Mouse (Mus musculus) erythroblast, adult 5-6 weeks (primary cell): Measurements from ENCODE around the gene Epsti1. TPM values are rescaled to one million over a fixed set of nuclear protein-coding genes. Genes with fewer than 3 reads are reported as not detected.
A peak's percentile ranks its signal among the peaks of the same experiment; 100 is the strongest.
"Not testable (repeated sequence)": the region's sequence is repeated elsewhere in the genome, so short reads cannot be mapped to it uniquely, and the experiment has no call there.

Source experiments
- ATAC-seq: replicated peaks from 2 replicates; pipeline ENCODE4 v1.8.0; 2016; ENCODE audit warnings: moderate number of reproducible peaks, mild to moderate bottlenecking, moderate TSS enrichment, inconsistent platforms; ENCODE audit not compliant: poor library complexity, low FRiP score, severe bottlenecking
- total RNA-seq, 2 experiments: library from RNA; stranded (forward) in 1 of 2; stranded (reverse) in 1 of 2; fragments of 150-400 nt in 1 of 2; fragments of 200-764, 138-1000 nt in 1 of 2; gene quantifications; 2 replicates each; pipeline versions ENCODE4 v1.2.3 to v1.2.4; 2015 to 2017; ENCODE audit warnings: low replicate concordance in 2 of 2

Epsti1 gene
- total RNA-seq (2015; ENCODE audit: low replicate concordance) (13.8 and 24.6 TPM in 2 replicates), total RNA-seq (2017; ENCODE audit: low replicate concordance) (10.0 and 17.1 TPM in 2 replicates)

DNA sequence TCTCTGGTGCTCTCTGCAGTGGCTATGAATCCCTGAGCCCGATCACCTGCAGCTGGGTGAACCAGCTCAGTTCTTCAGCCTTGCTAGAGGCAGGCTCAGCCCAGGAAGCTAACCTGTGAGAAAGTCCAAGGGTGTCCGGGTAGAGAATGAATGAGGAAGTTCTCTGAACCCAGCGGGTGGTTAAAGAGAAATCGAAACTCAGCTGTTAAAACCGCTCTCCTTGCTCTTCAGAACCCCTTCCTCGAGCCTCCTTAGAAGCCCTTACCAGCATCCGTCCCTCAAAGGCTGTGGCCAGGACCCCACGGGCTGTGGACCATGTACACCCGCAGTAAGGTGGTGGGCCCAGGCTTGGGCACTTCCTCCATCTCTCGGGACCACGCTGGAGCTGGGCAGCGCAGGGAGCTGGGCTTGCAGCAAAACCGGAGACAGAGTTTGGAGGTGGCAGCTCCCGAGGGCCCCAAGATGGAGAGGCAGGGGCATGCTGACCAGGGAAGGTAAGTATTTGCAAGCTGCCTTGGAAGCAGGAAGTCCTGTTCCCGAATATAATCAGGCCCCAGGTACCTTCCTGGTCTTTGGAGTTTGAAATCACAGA, at the start of gene Epsti1:
Gene Epsti1, plus strand, starts transcription at position 69 of the 592 bp plus-strand sequence.
- no peak for ATAC-seq

GRCm38 (mm10) chr14:77859894-77860293, 44.1 kb upstream of the Epsti1 start:
- ATAC-seq: no peak

GRCm38 (mm10) chr14:77860841-77861560, 43.0 kb upstream of the Epsti1 start:
- ATAC-seq: no peak

DNA sequence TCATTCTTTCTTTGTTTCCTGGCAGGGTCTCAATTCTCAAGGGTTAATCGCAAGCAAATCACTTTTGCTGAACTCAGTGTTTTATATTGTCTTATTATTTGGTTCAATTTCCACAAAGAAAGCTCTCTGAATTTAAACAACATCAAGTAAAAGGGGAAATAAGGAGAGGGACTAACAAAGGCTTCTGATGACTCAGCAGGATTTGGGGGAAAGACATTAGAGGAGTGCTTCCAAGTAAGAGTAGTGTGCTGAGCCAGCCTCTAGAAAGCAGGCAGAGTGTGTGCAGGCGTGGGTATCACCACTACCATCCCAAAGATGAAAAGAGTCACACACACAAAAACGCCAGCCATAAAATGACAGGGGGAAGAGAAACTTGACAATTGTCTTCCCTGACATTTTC, 40.0 kb upstream of the Epsti1 start:
- ATAC-seq: no peak

DNA sequence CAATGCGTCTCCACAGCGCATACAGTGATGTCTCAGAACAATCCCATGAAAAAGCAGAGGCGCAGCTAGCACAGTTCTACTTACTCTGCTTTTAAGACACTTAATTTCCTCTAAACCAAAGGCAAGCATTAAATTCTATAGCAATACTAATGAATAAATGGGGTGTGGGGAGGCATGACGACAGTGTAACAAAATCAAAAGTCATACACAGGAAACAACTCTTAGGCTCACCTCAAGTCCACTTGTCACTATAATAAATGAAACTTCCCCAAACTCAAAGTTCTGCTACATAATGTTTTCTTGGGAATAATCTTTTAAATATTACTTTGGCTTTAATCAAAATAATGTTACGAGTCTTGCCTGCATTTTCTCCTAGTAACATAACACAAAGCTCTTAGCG, 39.5 kb upstream of the Epsti1 start:
- ATAC-seq: no peak

DNA sequence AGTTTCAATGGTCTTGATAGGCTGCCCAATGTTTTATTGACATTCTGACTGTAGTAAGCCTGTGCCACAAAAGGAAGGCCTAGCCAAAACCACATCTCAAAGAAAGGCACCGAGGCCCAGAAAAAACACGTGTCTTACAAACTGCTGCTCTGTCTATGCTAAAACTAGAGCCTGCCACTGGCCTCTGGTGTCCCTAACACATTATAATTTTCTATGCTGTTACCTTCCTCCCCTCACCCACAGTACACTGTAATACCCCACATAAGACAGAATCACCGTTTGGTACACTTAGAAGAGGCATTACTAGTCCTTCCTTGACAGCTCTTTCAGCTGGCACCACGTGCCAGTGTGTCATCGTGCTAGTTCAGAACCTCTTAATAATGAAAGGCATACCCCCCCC, 36.4 kb upstream of the Epsti1 start:
- ATAC-seq: no peak

DNA sequence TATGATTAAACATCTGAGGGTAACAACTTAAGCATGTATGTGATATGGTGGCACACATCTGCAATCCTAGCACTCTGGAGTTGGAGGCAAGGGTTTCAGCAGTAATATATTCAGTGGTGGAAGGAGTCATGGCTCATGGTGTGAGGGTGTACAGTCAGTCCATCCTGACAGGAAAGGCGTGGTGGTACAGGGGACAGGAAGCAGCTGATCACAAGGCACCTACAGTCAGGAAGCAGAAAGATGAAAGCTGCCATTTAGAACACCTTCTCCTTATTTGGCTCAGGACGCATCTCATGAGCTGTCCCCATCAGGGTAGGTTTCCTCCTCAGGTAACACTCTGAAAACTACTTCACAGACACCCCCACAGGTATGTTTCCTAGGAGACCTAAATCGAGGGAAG, 33.1 kb upstream of the Epsti1 start:
- no peak for ATAC-seq

GRCm38 (mm10) chr14:77871380-77871975, 32.6 kb upstream of the Epsti1 start:
- ATAC-seq: no peak

DNA sequence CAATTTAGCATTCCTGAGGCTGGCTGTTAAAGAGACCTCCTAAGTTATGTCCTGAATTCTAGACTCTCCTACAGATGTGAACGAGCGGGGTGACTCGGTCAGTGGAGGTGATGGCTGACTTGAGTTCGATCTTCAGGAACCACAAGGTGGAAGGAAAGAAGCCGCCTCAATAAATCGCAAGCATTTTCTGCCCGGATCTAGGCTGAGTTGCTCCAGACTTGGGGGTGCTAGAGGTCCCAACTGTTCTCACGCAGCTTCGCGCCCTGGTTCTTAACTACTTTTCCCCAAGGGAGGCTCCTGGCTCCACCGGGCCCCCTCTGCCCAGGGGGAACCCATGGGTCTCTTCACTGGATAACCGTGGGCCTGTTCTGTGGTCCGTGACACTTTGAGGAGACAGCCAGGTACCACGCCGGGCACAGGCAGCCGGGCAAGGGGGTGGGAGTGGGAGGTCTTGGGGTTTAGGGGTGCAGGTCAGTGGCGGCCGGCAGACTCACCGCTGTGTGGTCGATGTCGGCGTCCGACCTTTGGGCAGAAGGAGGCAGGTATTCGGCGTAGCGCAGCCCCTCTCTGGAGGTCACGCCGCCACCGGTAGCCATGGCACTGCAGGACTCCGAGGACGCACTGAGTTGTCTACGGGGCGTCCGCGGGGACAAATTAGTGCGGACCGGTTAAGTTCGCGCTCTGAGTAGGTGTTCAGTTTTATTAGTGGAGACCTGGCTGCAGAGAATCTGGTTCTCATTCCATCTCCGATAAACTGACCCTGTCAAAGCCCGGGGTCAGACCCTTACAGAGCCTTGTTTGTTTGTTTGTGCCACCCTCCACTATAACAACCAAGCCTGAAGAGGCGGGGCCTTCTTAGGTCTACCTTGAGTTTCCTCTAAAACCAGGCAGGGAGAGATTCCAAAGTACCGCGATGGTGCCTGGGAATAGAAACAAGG, 29.5 kb upstream of the Epsti1 start, which contains the start of gene Dnajc15:
Gene Dnajc15, minus strand, starts transcription at position 822 of the 938 bp plus-strand sequence.
- peak; percentile 85 for ATAC-seq

DNA sequence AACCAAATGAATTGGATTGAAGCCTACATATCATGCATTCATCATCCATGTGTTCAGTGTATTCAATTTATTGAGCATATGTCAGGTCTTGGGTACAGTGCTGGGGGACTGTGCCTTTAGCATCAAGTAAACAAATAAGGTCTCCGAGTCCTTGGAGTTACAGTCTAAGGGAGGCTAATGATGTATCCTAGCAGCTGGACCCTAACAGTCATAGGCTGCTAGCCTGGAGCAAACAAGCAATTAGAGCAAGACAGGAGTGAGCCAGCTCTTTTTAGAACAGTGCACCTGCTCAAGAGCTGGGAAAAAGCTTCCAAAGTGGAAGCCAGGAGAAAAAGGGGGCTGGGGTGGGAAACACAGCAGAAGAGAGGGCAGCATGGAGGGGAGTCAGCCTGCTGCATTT, 27.8 kb upstream of the Epsti1 start:
- no peak for ATAC-seq

GRCm38 (mm10) chr14:77877876-77878275, 26.2 kb upstream of the Epsti1 start:
- not testable (repeated sequence) for ATAC-seq

- ATAC-seq: no peak
Observed at GRCm38 (mm10) chr14:77881998-77882397, 22.0 kb upstream of the Epsti1 start.

DNA sequence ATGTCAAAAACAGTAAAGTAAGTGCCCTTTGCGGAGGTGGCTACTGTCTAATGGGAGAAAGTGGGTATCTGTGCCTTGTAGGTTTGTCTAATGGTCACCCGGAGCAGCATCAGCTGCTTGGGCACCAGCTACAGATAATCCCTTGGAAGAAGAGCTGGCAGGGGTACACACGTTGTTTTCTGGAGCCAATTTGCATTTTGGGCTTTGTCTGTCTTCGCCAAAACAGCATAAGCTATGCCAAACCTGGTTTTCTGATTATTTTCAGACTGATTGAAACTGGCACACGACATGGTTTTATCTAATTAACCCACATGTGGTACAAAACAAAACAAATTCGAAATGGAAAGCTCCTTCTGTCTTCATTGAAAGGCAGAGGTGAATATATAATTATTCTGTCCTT, 21.4 kb upstream of the Epsti1 start:
- ATAC-seq: no peak

- no peak for ATAC-seq
Observed at GRCm38 (mm10) chr14:77886376-77886775, 17.7 kb upstream of the Epsti1 start.

DNA sequence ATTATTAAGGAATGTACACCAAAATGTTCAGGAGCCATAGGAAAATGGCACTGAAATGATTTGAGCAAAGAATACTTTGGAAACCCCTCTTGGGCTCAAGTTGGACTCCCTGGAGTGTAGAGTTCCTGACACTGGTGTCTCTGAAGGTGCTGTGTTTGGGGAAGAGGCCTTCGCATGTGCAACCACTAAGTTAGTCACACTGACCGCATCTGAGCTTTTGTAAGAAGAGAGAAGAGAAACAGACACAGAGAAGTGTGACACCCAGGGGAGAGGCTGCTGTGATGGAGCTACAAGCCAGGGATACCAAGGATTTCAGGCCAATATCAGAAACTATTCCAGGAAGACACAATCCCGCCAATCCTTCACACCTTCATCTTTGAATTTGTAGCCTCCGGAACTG, 17.1 kb upstream of the Epsti1 start:
- no peak for ATAC-seq

DNA sequence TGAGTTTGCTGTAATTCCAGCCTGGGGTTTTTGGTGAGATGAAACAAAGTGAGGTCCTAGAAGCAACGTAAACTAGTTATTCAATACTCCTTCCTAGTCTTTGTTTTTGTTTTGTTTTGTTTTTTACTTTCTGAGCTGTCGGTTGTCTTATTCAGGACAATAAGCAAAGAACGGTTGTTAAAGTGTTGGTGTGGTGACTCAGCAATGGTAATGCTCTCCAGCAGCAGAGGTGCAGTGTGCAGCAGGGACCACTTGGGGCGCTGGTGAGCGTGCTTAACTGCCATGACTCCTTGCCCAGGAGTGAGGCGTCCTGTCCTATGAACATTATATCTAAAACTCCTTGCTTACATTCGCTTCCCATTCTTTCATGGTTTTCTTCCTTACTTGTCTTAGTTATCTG, 14.1 kb upstream of the Epsti1 start:
- no peak for ATAC-seq

- no peak for ATAC-seq
Observed at GRCm38 (mm10) chr14:77895951-77896350, 8.1 kb upstream of the Epsti1 start.

- no peak for ATAC-seq
Observed at GRCm38 (mm10) chr14:77902541-77902940, 1.5 kb upstream of the Epsti1 start.

DNA sequence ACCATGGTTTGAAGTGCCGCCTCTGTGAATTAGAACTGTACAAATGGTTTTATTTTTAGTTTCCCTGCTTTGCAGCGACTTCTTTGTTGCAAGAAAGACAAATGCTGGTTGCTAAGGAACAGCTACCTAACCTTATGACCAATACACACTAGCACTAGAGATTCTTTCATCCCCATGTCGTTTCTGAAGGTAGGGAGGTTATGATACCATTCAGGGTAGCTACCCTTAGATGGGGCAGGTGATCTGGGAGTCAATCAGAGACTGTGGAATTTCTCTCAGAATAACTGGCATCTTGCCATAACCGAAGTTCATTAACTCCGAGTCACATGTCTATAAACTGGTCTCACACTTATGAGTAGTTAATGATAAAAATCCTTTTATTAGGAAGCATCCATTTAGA, 1.4 kb downstream of the Epsti1 start:
- no peak for ATAC-seq

- no peak for ATAC-seq
Observed at GRCm38 (mm10) chr14:77906586-77906985, 2.5 kb downstream of the Epsti1 start.
